Mouse (Mus musculus) inflammation-experienced regulatory T-cells, adult 16 weeks (primary cell): ENCODE data around the gene Pabpn1l. TPM values are rescaled to one million over a fixed set of nuclear protein-coding genes. Genes with fewer than 3 reads are reported as not detected.

Experiments used
- polyA plus RNA-seq: library from polyadenylated mRNA; unstranded; fragments of 100-300 nt; shearing (Covaris generic); gene quantifications from one replicate; pipeline ENCODE4 v1.2.1, GENCODE M21; 2017

Pabpn1l gene
- not detected for polyA plus RNA-seq

GRCm38 (mm10) chr8:122622727-122623126, at the start of gene Pabpn1l:
Gene Pabpn1l (minus strand): TSS chr8:122622739.

DNA sequence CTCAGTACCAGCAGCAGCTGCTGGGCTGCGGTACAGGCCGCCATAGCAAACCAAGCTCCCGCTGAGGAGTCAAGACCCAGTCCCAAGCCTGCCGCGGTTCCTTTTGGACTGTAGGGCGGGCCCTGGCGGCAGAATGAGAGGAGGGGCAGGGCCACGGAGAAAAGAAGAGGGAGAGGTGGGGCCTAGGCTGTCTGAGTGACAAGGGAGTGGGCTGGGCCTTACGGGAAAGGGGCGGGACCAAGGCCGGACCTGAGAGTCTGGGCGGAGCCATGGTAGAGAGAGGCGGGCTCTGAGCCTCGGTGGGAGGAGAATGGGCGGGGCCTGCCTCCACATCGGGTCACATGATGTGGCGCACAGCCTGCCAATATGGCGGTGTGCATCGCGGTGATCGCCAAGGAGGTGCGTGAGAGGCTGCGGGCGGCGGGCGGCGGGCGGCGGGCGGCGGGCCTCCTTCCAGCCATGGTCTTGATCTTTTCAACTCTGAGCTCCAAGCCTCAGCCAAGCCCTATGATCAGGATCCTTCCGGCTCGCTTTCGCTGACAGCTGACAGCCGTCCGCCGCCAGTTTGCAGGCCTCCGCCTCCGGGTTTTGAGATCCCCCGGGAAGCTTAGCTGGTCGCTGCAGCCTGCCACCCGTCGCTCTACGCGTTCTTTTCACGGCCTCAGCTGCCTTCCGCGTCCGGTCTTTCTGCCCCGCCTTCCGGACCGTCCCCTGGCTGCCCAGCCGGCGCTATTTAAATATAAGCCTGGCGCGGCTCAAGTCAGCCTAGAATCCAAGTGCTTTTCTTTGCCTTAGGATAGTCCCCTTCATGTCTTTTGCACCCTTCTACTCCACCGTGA, 11.0 kb downstream of the Pabpn1l start, which contains the start of the genes Galns and Trappc2l:
Gene Galns (minus strand): TSS at position 169 of the 839 bp plus-strand sequence.
Gene Trappc2l (plus strand): TSS at position 346 of the 839 bp plus-strand sequence.

GRCm38 (mm10) chr8:122576648-122577022, 45.9 kb downstream of the Pabpn1l start, which contains the start of gene Aprt:
Gene Aprt (minus strand): TSS chr8:122576909.

Other genes starting within 250 kb of the Pabpn1l start
- gene Zc3h18, start 246.1 kb downstream of the Pabpn1l start, polyA plus RNA-seq: 62.2 TPM
- not detected for gene Il17c, start 200.7 kb downstream of the Pabpn1l start, polyA plus RNA-seq
- gene Cyba, start 189.8 kb downstream of the Pabpn1l start, polyA plus RNA-seq: 981 TPM
- gene Mvd, start 179.3 kb downstream of the Pabpn1l start, polyA plus RNA-seq: 28.4 TPM
- gene Snai3, start 162.0 kb downstream of the Pabpn1l start, polyA plus RNA-seq: 3.5 TPM
- gene Rnf166, start 146.7 kb downstream of the Pabpn1l start, polyA plus RNA-seq: 39.6 TPM
- 82.8 TPM for gene Ctu2, start 146.6 kb downstream of the Pabpn1l start, polyA plus RNA-seq
- 7.6 TPM for gene Piezo1, start 71.4 kb downstream of the Pabpn1l start, polyA plus RNA-seq
- 21.6 TPM for gene Cdt1, start 54.7 kb downstream of the Pabpn1l start, polyA plus RNA-seq
- gene Aprt, start 45.8 kb downstream of the Pabpn1l start, polyA plus RNA-seq: 201 TPM
- 15.9 TPM for gene Galns, start 11.3 kb downstream of the Pabpn1l start, polyA plus RNA-seq
- 54.2 TPM for gene Trappc2l, start 11.1 kb downstream of the Pabpn1l start, polyA plus RNA-seq
- 0.30 TPM for gene Cbfa2t3, start 76.4 kb upstream of the Pabpn1l start, polyA plus RNA-seq
- gene Acsf3, start 152.7 kb upstream of the Pabpn1l start, polyA plus RNA-seq: 7.2 TPM
- 0.09 TPM for gene Cdh15, start 225.2 kb upstream of the Pabpn1l start, polyA plus RNA-seq